Mouse (Mus musculus): ENCODE data around the gene Pts. TPM values are rescaled to one million over a fixed set of nuclear protein-coding genes. Genes with fewer than 3 reads are reported as not detected.

The Pts gene
- polyA plus RNA-seq, 1 experiment from 2014 or later = 70.1 TPM

GRCm38 (mm10) chr9:50475318-50475717, 53.2 kb downstream of the Pts start:
- H3K36me3 ChIP-seq (ENCODE audit: control insufficient read depth, insufficient read depth, low read length) = no peaks in the 10 kb centered on the region
- peaks cover 12% of the 10 kb centered on the region for H3K4me1 ChIP-seq (replicated peaks; ENCODE audit: control insufficient read depth, insufficient read depth, low read length)
- no peak for DNase-seq (ENCODE audit: low spot score)
- no peak overlapping the region for H3K4me2 ChIP-seq
- no peak overlapping the region for H3K27ac ChIP-seq (ENCODE audit: low read depth, low read length)
- WGBS = 84% methylated on average over 7 of the region's 7 CpGs
- no peak overlapping the region for H3K4me3 ChIP-seq (ENCODE audit: low read depth, low read length)
- H3K9ac ChIP-seq (ENCODE audit: low read depth, low read length) = no peak overlapping the region
- no peak for ATAC-seq (replicated peaks; ENCODE audit: low FRiP score)
- no peaks in the 10 kb centered on the region for H3K27me3 ChIP-seq (replicated peaks; ENCODE audit: control insufficient read depth, insufficient read depth, low read length)
- no peaks in the 10 kb centered on the region for H3K9me3 ChIP-seq (ENCODE audit: control insufficient read depth, low read length)

Other genes with a start within 250 kb of the Pts start
- 310 and 407 TPM in 2 replicates for gene Rpl10-ps3, start 183.8 kb downstream of the Pts start, polyA plus RNA-seq (2014; fragmentation: Nextera tagmentation; extraction: Ambion mirVana)
- 0.53 and 0.55 TPM in 2 replicates for gene Plet1, start 34.2 kb downstream of the Pts start, polyA plus RNA-seq (2014; fragmentation: Nextera tagmentation; extraction: Ambion mirVana)
- gene Il18, start 26.1 kb upstream of the Pts start, polyA plus RNA-seq (2014; fragmentation: Nextera tagmentation; extraction: Ambion mirVana) = 3.0 and 3.4 TPM in 2 replicates
- gene Bco2, start 26.5 kb upstream of the Pts start, polyA plus RNA-seq (2014; fragmentation: Nextera tagmentation; extraction: Ambion mirVana) = 0.22 and 0.27 TPM in 2 replicates
- gene Tex12, start 32.6 kb upstream of the Pts start, polyA plus RNA-seq (2014; fragmentation: Nextera tagmentation; extraction: Ambion mirVana) = not detected in 2 replicates
- gene Sdhd, start 75.1 kb upstream of the Pts start, polyA plus RNA-seq (2014; fragmentation: Nextera tagmentation; extraction: Ambion mirVana) = 503 and 533 TPM in 2 replicates
- gene Timm8b, start 75.2 kb upstream of the Pts start, polyA plus RNA-seq (2014; fragmentation: Nextera tagmentation; extraction: Ambion mirVana) = 301 and 312 TPM in 2 replicates
- 3.3 and 4.2 TPM in 2 replicates for gene Pih1d2, start 88.6 kb upstream of the Pts start, polyA plus RNA-seq (2014; fragmentation: Nextera tagmentation; extraction: Ambion mirVana)
- gene Nkapd1, start 88.7 kb upstream of the Pts start, polyA plus RNA-seq (2014; fragmentation: Nextera tagmentation; extraction: Ambion mirVana) = 16.2 and 20.1 TPM in 2 replicates
- 77.3 and 83.7 TPM in 2 replicates for gene Dlat, start 131.1 kb upstream of the Pts start, polyA plus RNA-seq (2014; fragmentation: Nextera tagmentation; extraction: Ambion mirVana)
- gene Dixdc1, start 210.8 kb upstream of the Pts start, polyA plus RNA-seq (2014; fragmentation: Nextera tagmentation; extraction: Ambion mirVana) = 2.3 and 3.5 TPM in 2 replicates
- 2.6 and 4.5 TPM in 2 replicates for gene 2310030G06Rik, start 217.8 kb upstream of the Pts start, polyA plus RNA-seq (2014; fragmentation: Nextera tagmentation; extraction: Ambion mirVana)
- gene Cryab, start 222.6 kb upstream of the Pts start, polyA plus RNA-seq (2014; fragmentation: Nextera tagmentation; extraction: Ambion mirVana) = 8.0 and 13.7 TPM in 2 replicates
- 1.3 and 2.3 TPM in 2 replicates for gene Hspb2, start 223.6 kb upstream of the Pts start, polyA plus RNA-seq (2014; fragmentation: Nextera tagmentation; extraction: Ambion mirVana)
- gene Fdxacb1, start 239.5 kb upstream of the Pts start, polyA plus RNA-seq (2014; fragmentation: Nextera tagmentation; extraction: Ambion mirVana) = 15.7 and 16.0 TPM in 2 replicates
- 33.0 and 40.0 TPM in 2 replicates for gene Alg9, start 246.3 kb upstream of the Pts start, polyA plus RNA-seq (2014; fragmentation: Nextera tagmentation; extraction: Ambion mirVana)
- gene 1110032A03Rik, start 246.8 kb upstream of the Pts start, polyA plus RNA-seq (2014; fragmentation: Nextera tagmentation; extraction: Ambion mirVana) = 16.2 and 17.5 TPM in 2 replicates

All from liver, embryonic 11.5 days (tissue).